Mouse (Mus musculus) midbrain, embryonic 12.5 days (tissue): ENCODE data around the gene C5ar2. TPM values are rescaled to one million over a fixed set of nuclear protein-coding genes. Genes with fewer than 3 reads are reported as not detected.

Source experiments
- ATAC-seq: fragments of 200-750 bp; cut with Nextera tagmentation; 2 replicates; pipeline ENCODE4 v1.8.0; 2017; ENCODE audit warnings: low read depth, moderate TSS enrichment, moderate library complexity; ENCODE audit not compliant: low FRiP score
- H3K27ac ChIP-seq: fragments of 300-500 bp; sonication (generic); replicated peaks from 2 replicates; pipeline ENCODE4 v1.5.1; 2016; ENCODE audit warnings: mild to moderate bottlenecking
- H3K27me3 ChIP-seq: fragments of 300-500 bp; sonication (generic); 2 replicates; pipeline ENCODE4 v1.6.1; 2016; ENCODE audit warnings: mild to moderate bottlenecking
- H3K36me3 ChIP-seq: fragments of 300-500 bp; sonication (generic); 2 replicates; pipeline ENCODE4 v1.6.1; 2016
- H3K4me1 ChIP-seq: fragments of 300-500 bp; sonication (generic); 2 replicates; pipeline ENCODE4 v1.6.1; 2016
- H3K4me2 ChIP-seq: fragments of 300-500 bp; sonication (generic); replicated peaks from 2 replicates; pipeline ENCODE4 v1.6.1; 2016; ENCODE audit warnings: mild to moderate bottlenecking, moderate library complexity
- H3K4me3 ChIP-seq: fragments of 300-500 bp; sonication (generic); 2 replicates; pipeline ENCODE4 v1.5.1; 2016; ENCODE audit warnings: mild to moderate bottlenecking
- H3K9ac ChIP-seq: fragments of 300-500 bp; sonication (generic); replicated peaks from 2 replicates; pipeline ENCODE4 v1.6.1; 2016; ENCODE audit warnings: mild to moderate bottlenecking, moderate library complexity
- H3K9me3 ChIP-seq: fragments of 300-500 bp; sonication (generic); 2 replicates; pipeline ENCODE4 v1.6.1; 2016; ENCODE audit warnings: mild to moderate bottlenecking
- WGBS: fragments of 180-500 bp; shearing (Covaris S2); methylation state at CpG from one replicate; pipeline ENCODE4 v1.1.7; 2016; 5-methylcytosine and 5-hydroxymethylcytosine counted together
- polyA plus RNA-seq: library from polyadenylated mRNA; unstranded; fragments of >200 nt; fragmentation: Nextera tagmentation; extraction: Ambion mirVana; gene quantifications from 2 replicates; pipeline ENCODE4 v1.2.1, GENCODE M21; 2016

Gene C5ar2
- polyA plus RNA-seq, 1 experiment from 2014 or later, result 0.11 TPM

DNA sequence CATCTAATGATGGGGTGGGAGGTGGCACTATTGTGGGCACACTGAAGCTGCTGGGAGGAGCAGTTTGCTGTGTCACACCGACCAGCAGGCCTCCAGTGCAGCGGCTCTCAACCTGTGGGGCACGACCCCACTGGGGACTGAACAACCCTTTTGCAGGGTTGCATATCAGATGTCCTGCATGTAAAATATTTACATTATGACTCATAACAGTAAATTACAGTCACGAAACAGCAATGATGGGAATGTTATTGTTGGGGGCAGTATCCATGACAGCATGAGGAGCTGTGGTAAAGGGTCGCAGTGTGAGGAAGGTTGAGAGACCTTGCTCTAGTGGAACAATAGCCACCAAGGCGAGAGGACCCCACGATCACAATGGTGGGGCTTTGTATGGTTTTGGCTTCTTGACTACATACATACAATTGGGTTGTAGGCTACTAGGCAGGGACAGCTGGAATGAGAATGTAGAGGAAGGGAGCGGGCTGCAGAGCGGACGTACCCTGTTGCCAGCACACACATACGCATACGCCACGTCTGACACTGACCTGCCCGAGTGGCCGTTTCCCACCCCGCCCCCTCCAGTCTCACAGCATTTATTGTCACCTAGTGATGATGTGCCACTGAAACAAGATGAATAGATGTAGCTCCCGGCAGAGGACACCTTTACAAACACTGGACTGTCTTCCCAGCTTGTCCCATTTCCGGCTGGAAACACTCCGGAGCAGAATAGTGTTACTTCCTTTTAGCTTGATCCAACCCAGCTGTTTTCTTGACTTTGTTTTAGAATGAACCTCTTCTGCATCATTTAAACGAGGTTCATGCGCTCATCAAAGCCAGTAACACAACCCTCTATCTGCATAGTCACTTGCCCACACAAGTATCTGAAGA, 34.9 kb downstream of the C5ar2 start:
- H3K9me3 ChIP-seq, result no peaks in the 10 kb centered on the region
- no peak overlapping the region for H3K4me3 ChIP-seq
- no peaks in the 10 kb centered on the region for H3K4me1 ChIP-seq
- no peak for ATAC-seq
- WGBS, result 91% methylated on average over 21 of the region's 21 CpGs
- H3K36me3 ChIP-seq, result peaks cover 88% of the 10 kb centered on the region
- H3K27me3 ChIP-seq, result no peaks in the 10 kb centered on the region
- H3K4me2 ChIP-seq, result no peak overlapping the region
- H3K9ac ChIP-seq, result no peak overlapping the region
- H3K27ac ChIP-seq, result no peak overlapping the region

DNA sequence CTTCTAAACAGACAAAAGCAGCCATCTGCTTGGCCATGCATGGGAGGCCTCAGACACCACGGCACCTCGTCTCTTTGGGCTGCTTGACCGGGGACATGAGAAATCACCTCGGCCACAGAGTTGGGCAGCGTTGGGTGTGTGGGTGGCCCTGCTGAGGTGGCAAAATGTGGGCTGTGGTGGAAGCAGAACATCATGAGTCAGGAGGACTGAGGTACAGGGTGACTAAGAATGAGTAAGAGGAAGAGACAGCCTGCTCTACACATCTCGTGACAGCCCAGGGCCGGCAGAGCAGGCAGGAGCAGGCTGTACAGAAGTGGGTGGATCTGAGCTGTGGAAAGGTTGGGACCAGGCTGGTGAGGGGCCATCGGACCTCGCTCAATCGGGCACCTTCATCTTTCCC, 36.5 kb downstream of the C5ar2 start:
- no peaks in the 10 kb centered on the region for H3K4me1 ChIP-seq
- H3K27ac ChIP-seq, result no peak overlapping the region
- no peaks in the 10 kb centered on the region for H3K9me3 ChIP-seq
- H3K27me3 ChIP-seq, result no peaks in the 10 kb centered on the region
- peaks cover 88% of the 10 kb centered on the region for H3K36me3 ChIP-seq
- no peak overlapping the region for H3K4me3 ChIP-seq
- no peak overlapping the region for H3K4me2 ChIP-seq
- H3K9ac ChIP-seq, result no peak overlapping the region
- ATAC-seq, result no peak
- WGBS, result 93% methylated on average over 10 of the region's 10 CpGs

DNA sequence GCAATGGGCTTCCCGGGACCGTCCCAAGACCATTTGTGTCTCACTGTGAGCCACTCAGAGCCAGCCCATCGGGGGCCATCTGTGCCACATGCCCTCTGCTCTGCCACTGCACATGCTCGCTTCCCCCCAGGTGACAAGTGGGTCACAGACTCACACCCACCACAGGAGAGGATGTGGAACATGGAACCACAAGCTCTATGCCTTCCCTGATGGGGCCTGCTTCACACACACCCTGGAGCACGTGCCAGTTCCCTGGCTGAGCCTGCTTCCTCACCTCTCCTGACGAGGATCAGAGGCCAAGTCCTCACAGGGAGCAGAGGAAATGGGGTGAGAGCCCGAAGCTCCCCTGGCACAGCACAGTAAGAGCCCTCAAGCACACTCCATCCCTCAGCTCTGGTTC, 36.9 kb downstream of the C5ar2 start:
- H3K9me3 ChIP-seq, result no peaks in the 10 kb centered on the region
- ATAC-seq, result no peak
- H3K27me3 ChIP-seq, result no peaks in the 10 kb centered on the region
- no peak overlapping the region for H3K4me2 ChIP-seq
- no peak overlapping the region for H3K9ac ChIP-seq
- H3K36me3 ChIP-seq, result peaks cover 90% of the 10 kb centered on the region
- WGBS, result 90% methylated on average over 7 of the region's 7 CpGs
- no peak overlapping the region for H3K4me3 ChIP-seq
- H3K27ac ChIP-seq, result no peak overlapping the region
- no peaks in the 10 kb centered on the region for H3K4me1 ChIP-seq

DNA sequence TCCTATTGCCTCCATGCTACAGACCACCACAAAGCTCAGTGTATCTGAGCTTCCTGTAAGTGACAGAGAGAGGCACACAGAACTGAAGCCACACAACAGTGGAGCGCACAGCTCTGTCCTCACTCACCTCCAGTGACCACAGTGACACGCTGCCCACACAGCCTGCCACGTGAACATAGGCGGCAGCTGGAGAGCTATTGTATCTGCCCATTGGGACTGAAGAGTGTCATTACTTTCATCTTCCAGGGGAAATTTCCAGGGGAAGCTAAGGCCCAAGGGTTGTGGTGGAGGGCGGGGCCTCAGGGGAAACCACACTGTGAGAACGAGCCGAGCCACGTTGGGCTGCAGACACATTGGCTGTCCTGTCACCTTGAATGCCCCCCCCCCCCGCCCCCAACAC, 39.2 kb downstream of the C5ar2 start:
- no peak for ATAC-seq
- 87% methylated on average over 9 of the region's 9 CpGs for WGBS
- H3K36me3 ChIP-seq, result peaks cover 91% of the 10 kb centered on the region
- no peak overlapping the region for H3K9ac ChIP-seq
- H3K4me3 ChIP-seq, result no peak overlapping the region
- no peaks in the 10 kb centered on the region for H3K4me1 ChIP-seq
- no peaks in the 10 kb centered on the region for H3K27me3 ChIP-seq
- no peak overlapping the region for H3K27ac ChIP-seq
- H3K9me3 ChIP-seq, result no peaks in the 10 kb centered on the region
- H3K4me2 ChIP-seq, result no peak overlapping the region

DNA sequence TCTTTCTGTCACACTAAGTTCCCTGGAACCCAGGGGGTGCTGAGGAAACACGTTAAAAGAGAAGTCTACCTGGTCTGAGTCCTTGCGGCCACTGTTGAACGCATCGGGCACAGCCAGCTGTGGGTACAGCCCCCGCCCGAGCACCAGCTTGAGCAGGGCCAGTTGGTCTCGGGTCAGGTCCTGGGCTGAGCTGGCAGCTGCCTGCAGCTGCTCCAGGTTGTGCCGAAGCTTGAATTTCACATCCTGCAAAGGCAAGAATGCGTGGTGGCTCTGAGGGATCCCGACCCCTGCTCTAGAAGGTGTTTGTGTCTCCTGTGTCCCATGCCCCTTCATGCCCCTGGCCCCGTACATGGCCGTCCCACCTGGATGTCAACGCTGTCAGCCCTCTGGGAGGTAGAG, 40.5 kb downstream of the C5ar2 start:
- no peak overlapping the region for H3K27ac ChIP-seq
- H3K9ac ChIP-seq, result no peak overlapping the region
- no peak for ATAC-seq
- H3K4me3 ChIP-seq, result no peak overlapping the region
- H3K4me2 ChIP-seq, result no peak overlapping the region
- no peaks in the 10 kb centered on the region for H3K27me3 ChIP-seq
- H3K36me3 ChIP-seq, result peaks cover 91% of the 10 kb centered on the region
- no peaks in the 10 kb centered on the region for H3K9me3 ChIP-seq
- 92% methylated on average over 13 of the region's 13 CpGs for WGBS
- no peaks in the 10 kb centered on the region for H3K4me1 ChIP-seq

DNA sequence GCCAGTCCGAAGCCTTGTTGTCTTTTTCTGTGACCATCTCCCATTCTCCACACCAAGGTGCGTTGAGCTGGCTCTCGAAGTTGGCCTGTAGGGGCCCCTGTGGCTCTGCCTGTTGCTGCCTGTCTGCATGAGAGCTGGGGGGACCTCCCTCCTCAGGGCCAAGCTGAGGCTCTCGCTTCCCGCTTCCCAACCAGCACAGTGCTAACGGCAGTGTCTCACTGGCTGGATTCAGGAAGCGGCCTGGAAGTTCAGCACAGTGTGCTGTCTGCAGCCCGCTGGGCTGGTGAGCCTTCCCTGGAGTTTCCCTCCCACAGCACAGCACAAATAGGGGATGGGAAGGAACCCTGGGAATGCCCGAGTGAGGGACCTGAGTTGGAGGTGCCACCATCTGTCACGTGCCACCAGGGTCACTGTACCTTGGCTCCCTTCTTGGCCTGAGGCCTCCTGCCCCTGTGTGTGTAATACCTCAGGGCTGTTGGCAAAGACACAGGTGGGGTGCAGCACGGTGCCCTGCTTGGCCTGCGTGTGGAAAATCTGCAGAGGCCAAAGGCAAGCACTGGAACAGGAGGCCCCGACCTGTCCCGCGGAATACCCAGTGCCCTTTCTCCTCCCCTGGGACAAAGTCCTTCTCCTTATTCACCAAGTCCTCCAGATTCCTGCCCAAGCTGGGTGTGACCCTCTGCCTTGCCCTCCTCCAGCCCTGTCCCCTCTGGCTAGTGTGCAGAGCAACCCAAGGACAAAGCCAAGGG, 41.0 kb downstream of the C5ar2 start:
- no peaks in the 10 kb centered on the region for H3K9me3 ChIP-seq
- WGBS, result 86% methylated on average over 15 of the region's 15 CpGs
- no peaks in the 10 kb centered on the region for H3K4me1 ChIP-seq
- ATAC-seq, result no peak
- no peak overlapping the region for H3K27ac ChIP-seq
- no peak overlapping the region for H3K4me2 ChIP-seq
- H3K27me3 ChIP-seq, result no peaks in the 10 kb centered on the region
- H3K36me3 ChIP-seq, result peaks cover 94% of the 10 kb centered on the region
- no peak overlapping the region for H3K9ac ChIP-seq
- no peak overlapping the region for H3K4me3 ChIP-seq

DNA sequence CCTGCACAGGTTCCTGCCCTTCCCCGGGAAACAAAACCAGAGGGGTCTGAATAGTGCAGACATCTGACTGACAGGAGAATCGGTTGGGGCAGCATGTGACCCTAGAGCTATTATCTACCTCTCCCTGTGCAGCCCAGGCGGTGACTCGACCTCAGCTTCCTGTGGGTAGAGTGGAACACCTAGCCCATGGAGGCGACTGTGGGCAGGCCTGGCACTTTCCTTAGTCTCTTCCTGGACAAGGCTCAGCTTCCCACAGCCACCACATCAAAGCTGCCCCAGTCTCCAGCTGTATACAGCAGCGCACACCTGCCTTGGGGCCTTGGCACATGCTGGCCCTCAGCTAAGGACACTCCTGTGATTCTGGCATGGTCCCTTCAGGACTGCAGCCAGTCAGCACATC, 42.8 kb downstream of the C5ar2 start:
- Histone ChIP-seq H3K9me3 (no peaks in the 10 kb centered on the region), H3K27me3 (no peaks in the 10 kb centered on the region), H3K4me2 (no peak overlapping the region), H3K36me3 (peaks cover 100% of the 10 kb centered on the region), H3K4me1 (no peaks in the 10 kb centered on the region), H3K9ac (no peak overlapping the region), H3K27ac (no peak overlapping the region), H3K4me3 (no peak overlapping the region)
- WGBS, result 83% methylated on average over 6 of the region's 6 CpGs
- no peak for ATAC-seq

DNA sequence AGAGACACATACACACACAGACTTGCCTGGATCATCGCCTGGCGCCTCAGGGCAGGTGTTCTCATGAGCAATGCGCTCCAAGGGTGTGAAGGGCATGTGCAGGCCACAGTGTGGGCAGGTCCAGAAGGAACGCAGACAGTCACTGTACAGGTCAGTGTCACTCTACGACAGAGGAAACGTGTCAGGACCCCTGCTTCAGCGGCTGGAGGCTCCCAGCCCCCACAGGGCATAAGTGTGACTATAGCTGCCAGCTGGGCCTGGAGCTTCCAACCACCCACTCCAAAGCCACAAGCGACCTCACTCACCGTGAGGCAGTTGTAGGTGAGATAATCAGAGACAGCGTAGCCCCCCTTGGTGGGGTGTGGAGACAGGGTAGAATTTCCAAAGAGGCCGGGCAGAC, 45.4 kb downstream of the C5ar2 start:
- no peaks in the 10 kb centered on the region for H3K27me3 ChIP-seq
- peaks cover 80% of the 10 kb centered on the region for H3K36me3 ChIP-seq
- H3K4me3 ChIP-seq, result no peak overlapping the region
- H3K27ac ChIP-seq, result no peak overlapping the region
- H3K9ac ChIP-seq, result no peak overlapping the region
- no peaks in the 10 kb centered on the region for H3K4me1 ChIP-seq
- H3K9me3 ChIP-seq, result no peaks in the 10 kb centered on the region
- WGBS, result 88% methylated on average over 11 of the region's 11 CpGs
- ATAC-seq, result no peak
- H3K4me2 ChIP-seq, result no peak overlapping the region

DNA sequence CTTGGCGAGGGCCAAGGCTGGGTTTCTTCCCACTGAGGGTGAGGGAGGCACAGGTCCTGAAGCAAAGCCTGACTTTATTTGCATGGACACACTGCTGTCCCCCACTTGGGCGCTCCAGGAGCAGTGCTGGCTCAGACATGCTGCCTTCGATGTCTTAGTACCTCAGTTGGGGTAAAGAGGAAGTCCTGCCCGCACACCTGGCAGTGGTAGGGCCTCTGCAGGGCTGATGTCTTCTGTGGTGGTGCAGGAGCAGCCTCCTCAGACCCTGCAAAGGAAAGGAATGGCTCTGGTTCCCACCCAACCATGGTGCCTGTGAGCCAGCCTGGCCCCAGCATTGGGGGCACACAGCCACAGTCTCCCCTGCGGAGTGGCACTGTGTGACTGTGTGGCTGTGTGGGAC, 46.8 kb downstream of the C5ar2 start:
- WGBS, result 85% methylated on average over 5 of the region's 5 CpGs
- Histone ChIP-seq H3K36me3 (peaks cover 66% of the 10 kb centered on the region), H3K4me2 (no peak overlapping the region), H3K4me3 (no peak overlapping the region), H3K27ac (no peak overlapping the region), H3K4me1 (no peaks in the 10 kb centered on the region), H3K27me3 (no peaks in the 10 kb centered on the region), H3K9ac (no peak overlapping the region), H3K9me3 (no peaks in the 10 kb centered on the region)
- ATAC-seq, result no peak

DNA sequence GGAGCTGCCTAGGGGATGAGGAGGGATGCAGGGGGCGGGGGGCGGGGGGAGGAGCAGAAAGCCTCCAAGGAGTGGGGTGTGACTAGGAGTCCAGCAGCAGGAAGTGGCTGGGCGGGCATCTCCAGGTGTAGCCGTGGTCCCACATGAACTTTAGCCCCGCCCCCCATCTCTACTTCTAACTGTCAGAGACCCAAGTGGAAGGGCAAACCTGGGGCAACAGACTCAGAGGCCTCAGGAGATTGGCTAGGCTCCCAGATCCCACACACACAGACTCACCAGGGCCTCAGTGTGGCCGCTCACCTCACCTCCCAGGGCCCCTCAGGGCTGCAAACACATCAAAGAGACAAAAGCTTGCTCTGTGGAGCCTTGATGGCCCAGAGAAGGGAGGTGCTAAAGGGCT, 47.3 kb downstream of the C5ar2 start:
- H3K9ac ChIP-seq, result no peak overlapping the region
- H3K27ac ChIP-seq, result no peak overlapping the region
- no peaks in the 10 kb centered on the region for H3K27me3 ChIP-seq
- H3K4me2 ChIP-seq, result no peak overlapping the region
- WGBS, result 84% methylated on average over 6 of the region's 6 CpGs
- peaks cover 60% of the 10 kb centered on the region for H3K36me3 ChIP-seq
- H3K4me1 ChIP-seq, result no peaks in the 10 kb centered on the region
- H3K9me3 ChIP-seq, result no peaks in the 10 kb centered on the region
- ATAC-seq, result no peak
- no peak overlapping the region for H3K4me3 ChIP-seq

DNA sequence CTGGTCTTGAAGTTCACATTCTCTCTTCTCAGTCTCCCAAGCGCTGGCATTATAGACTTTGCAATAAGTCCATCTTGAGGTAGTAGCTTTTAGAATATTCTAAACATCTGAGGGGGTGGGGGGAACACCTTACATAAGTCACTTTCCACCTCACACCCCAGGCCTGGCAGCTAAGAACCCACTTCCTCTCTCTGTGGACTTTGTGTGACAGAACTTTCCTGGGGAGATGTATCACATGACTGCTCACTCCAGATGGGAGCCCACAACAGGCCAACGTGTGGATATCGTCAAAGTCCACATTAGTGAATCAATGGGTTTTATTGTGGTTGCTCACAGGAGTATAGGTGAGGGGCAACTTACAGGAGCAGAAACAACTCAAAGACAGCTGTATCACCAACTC, 50.3 kb downstream of the C5ar2 start:
- no peak overlapping the region for H3K9ac ChIP-seq
- 60% methylated on average over 3 of the region's 3 CpGs for WGBS
- no peak for ATAC-seq

DNA sequence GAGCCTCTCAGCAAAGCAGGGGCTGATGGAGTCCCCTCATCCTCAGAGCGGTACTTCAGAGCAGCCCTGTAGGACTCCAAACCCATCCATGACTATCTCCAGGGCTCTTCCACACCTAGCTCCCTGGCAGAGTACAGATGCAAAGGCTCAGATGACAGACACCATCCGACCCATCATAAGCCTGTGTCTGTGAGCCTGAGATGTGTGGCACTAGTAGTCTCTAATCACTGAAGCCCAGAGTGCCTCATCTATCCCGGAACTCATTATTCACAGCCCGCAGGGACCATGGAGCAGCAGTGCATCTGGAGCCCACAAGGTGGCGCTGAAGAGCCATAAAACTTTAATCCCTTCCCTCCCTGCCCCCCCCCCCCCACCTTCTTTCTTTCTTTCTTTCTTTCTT, 51.6 kb downstream of the C5ar2 start:
- Histone ChIP-seq H3K9ac (0 out of 2 replicates have a peak overlapping the region, but pooled peaks have one; percentile 5), H3K27ac (no peak overlapping the region), H3K4me3 (no peak overlapping the region), H3K4me1 (no peaks in the 10 kb centered on the region), H3K36me3 (peaks cover 17% of the 10 kb centered on the region), H3K4me2 (no peak overlapping the region), H3K27me3 (peaks cover 20% of the 10 kb centered on the region), H3K9me3 (no peaks in the 10 kb centered on the region)
- ATAC-seq, result peak; percentile 63; the same call in 1 of the 2 replicates
- 17% methylated on average over 5 of the region's 5 CpGs for WGBS

More for the DNA sequence above, 50.3 kb downstream of the C5ar2 start:
- no peak overlapping the region for H3K4me2 ChIP-seq
- no peaks in the 10 kb centered on the region for H3K4me1 ChIP-seq
- H3K9me3 ChIP-seq, result no peaks in the 10 kb centered on the region
- peaks cover 20% of the 10 kb centered on the region for H3K27me3 ChIP-seq
- H3K27ac ChIP-seq, result no peak overlapping the region
- H3K4me3 ChIP-seq, result no peak overlapping the region
- H3K36me3 ChIP-seq, result peaks cover 31% of the 10 kb centered on the region
